Mouse (Mus musculus) cortical plate, adult 2 months (tissue): ENCODE data around the gene Prkcq.

Source experiments
- CTCF ChIP-seq: fragments of 200-500 bp; IDR thresholded peaks from 2 replicates; pipeline ENCODE4 v1.5.1; 2011; ENCODE audit warnings: mild to moderate bottlenecking, control low read depth, low read length; ENCODE audit not compliant: insufficient read depth; ENCODE audit errors: extremely low read depth
- POLR2A ChIP-seq: fragments of 200-500 bp; IDR thresholded peaks from 2 replicates; pipeline ENCODE4 v1.6.1; 2011; ENCODE audit warnings: mild to moderate bottlenecking, low read length, control low read depth; ENCODE audit not compliant: insufficient read depth; ENCODE audit errors: extremely low read depth

DNA sequence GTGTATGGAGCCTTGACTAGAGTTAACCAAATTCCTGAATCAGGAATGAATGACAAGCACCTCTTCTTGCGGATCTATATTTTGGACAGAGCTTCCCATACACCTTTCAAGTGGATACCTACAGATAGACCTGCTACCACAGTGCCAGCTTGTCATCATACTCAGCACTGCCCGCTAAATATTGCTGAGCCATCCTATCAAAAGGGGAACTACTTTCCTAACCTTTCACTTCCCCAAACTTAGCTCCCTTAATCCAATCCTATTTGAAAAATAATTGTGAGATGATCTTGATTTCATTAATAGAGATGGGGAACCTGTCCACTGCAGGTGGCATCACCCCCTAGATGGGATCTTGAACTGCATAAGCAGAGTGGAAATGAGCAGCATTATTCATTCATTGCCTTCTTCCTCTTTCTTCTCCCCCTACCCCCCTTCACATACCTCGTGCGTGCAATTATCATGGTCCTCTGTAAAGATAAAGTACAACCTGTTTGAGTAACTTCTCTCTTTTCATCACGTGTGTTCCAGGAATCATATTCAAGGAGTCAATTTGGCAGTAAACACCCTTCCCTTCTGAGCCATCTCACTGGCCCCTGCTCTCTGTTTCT, 25.1 kb downstream of the Prkcq start:
- TF ChIP-seq POLR2A (no peak), CTCF (no peak)
